21 mouse cellular contexts compared by ENCODE assay signal in the genomic region with DNA sequence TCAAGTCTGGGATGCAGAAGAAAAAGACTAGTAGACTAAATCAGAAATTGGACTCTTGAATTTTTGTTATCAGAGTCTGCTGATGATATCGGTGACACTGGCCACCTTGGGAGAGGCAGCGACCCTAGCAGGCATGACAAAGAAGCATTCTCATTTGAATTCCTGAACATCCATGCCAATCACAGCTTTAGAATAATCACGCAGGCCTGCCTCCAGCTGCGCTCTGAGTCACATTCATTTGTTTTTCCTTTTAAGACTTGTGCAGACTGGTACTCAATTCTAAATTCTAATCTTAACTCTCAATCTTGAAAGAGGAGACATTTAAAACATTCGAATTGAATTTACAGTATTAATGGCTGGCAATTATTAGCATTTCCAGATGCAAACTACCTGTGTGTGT.
DNase-seq lines count a peak whose midpoint lies in the region; ATAC-seq lines count a peak whose summit lies in the region.
"Had no signal": no experiment of that assay in that cellular context is flagged by ENCODE, and none has a peak within 500 bp of the region (broad histone marks: within the 10 kb centered on the region; RNA-seq: fewer than 3 reads in every experiment).

No protein-coding gene starts in this region.

- no peaks in the 10 kb centered on the region for H3K4me1 ChIP-seq in forebrain, embryonic 14.5 days (ENCODE audit: control insufficient read depth, insufficient read depth, low read length)
- peaks cover 6% of the 10 kb centered on the region; the same call in 1 of the 2 replicates for H3K4me1 ChIP-seq in forebrain, embryonic 16.5 days (replicated peaks; ENCODE audit: control insufficient read depth, insufficient read depth, low read length)
- H3K4me1 ChIP-seq: heart, embryonic 15.5 days had no signal

- no peaks in the 10 kb centered on the region for H3K36me3 ChIP-seq in forebrain, embryonic 14.5 days (ENCODE audit: control insufficient read depth, insufficient read depth, low read length)
- no peaks in the 10 kb centered on the region for H3K36me3 ChIP-seq in forebrain, embryonic 16.5 days (ENCODE audit: control insufficient read depth, insufficient read depth)
- H3K36me3 ChIP-seq: embryonic facial prominence, embryonic 12.5 days; forebrain, embryonic 15.5 days; heart, embryonic 15.5 days had no signal

- peak; percentile 24 for DNase-seq in forebrain, embryonic 14.5 days (ENCODE audit: low spot score)
- peak; percentile 51 for DNase-seq in layer of hippocampus, adult 9-11 months
- no peak for DNase-seq in layer of hippocampus, adult 11-12 months (ENCODE audit: low spot score)
- DNase-seq in brain, adult 2 months (ENCODE audit: low read depth, low spot score) = peak; percentile 59
- no peak for DNase-seq in kidney, adult 8-10 months
- DNase-seq: adrenal gland, adult 2 months; adrenal gland, postnatal 25 days; cerebellum, adult 11 months; cerebellum, adult 9-10 months; cerebellum, postnatal 25 days; gastrocnemius, postnatal 14 days; heart, adult 2 months; heart, postnatal 14 days had no signal

- no peaks in the 10 kb centered on the region for H3K27me3 ChIP-seq in forebrain, embryonic 14.5 days (replicated peaks; ENCODE audit: control insufficient read depth, insufficient read depth, low read length)
- no peaks in the 10 kb centered on the region for H3K27me3 ChIP-seq in forebrain, embryonic 16.5 days (replicated peaks; ENCODE audit: control insufficient read depth, insufficient read depth, low read length)
- H3K27me3 ChIP-seq: CH12.LX; embryonic facial prominence, embryonic 12.5 days; forebrain, embryonic 15.5 days; heart, embryonic 15.5 days; Patski had no signal

- no peak overlapping the region for H3K4me2 ChIP-seq in forebrain, embryonic 14.5 days (ENCODE audit: low read length)
- H3K4me2 ChIP-seq in forebrain, embryonic 16.5 days (ENCODE audit: low read length) = no peak overlapping the region
- H3K4me2 ChIP-seq: embryonic facial prominence, embryonic 12.5 days; forebrain, embryonic 15.5 days; heart, embryonic 11.5 days; heart, embryonic 15.5 days had no signal

- no peak for ATAC-seq in forebrain, embryonic 14.5 days
- ATAC-seq in forebrain, embryonic 16.5 days = no peak
- ATAC-seq: forebrain, embryonic 15.5 days; hindbrain, postnatal 0 days; Patski had no signal

- no peak overlapping the region for H3K27ac ChIP-seq in forebrain, embryonic 14.5 days (ENCODE audit: low read depth, low read length)
- no peak overlapping the region for H3K27ac ChIP-seq in forebrain, embryonic 16.5 days (ENCODE audit: low read length)
- H3K27ac ChIP-seq: forebrain, embryonic 15.5 days; heart, adult 2 months; heart, embryonic 15.5 days; hindbrain, postnatal 0 days had no signal

- H3K9me3 ChIP-seq in forebrain, embryonic 14.5 days (replicated peaks; ENCODE audit: control insufficient read depth, low read length) = no peaks in the 10 kb centered on the region
- H3K9me3 ChIP-seq in forebrain, embryonic 16.5 days (ENCODE audit: control insufficient read depth, low read length) = no peaks in the 10 kb centered on the region
- H3K9me3 ChIP-seq: embryonic facial prominence, embryonic 12.5 days; forebrain, embryonic 15.5 days; heart, embryonic 15.5 days had no signal

- 67% methylated on average over 5 of the region's 5 CpGs for WGBS in forebrain, embryonic 14.5 days
- WGBS in forebrain, embryonic 16.5 days = 63% methylated on average over 5 of the region's 5 CpGs

- no peak overlapping the region for H3K9ac ChIP-seq in forebrain, embryonic 14.5 days (ENCODE audit: low read length)
- H3K9ac ChIP-seq in forebrain, embryonic 16.5 days (replicated peaks; ENCODE audit: low read depth, low read length) = no peak overlapping the region
- H3K9ac ChIP-seq: embryonic facial prominence, embryonic 12.5 days; forebrain, embryonic 15.5 days; heart, embryonic 15.5 days had no signal

- H3K4me3 ChIP-seq in forebrain, embryonic 14.5 days (ENCODE audit: low read depth, low read length) = no peak overlapping the region
- no peak overlapping the region for H3K4me3 ChIP-seq in forebrain, embryonic 16.5 days (replicated peaks; ENCODE audit: low read length)
- H3K4me3 ChIP-seq: embryonic facial prominence, embryonic 12.5 days; forebrain, embryonic 15.5 days; heart, adult 2 months; heart, embryonic 15.5 days had no signal

Comparison
In these comparisons a context has a peak if more than half of its experiments do, and no peak if none do; other contexts are left out.
1. DNase-seq: peak in forebrain, embryonic 14.5 days (single experiment), layer of hippocampus, adult 9-11 months (single experiment) and brain, adult 2 months (single experiment); none in layer of hippocampus, adult 11-12 months (single experiment) and kidney, adult 8-10 months (0 of 2).